Mouse (Mus musculus): ENCODE data around the gene Tbx4. TPM values are rescaled to one million over a fixed set of nuclear protein-coding genes. Genes with fewer than 3 reads are reported as not detected.

The Tbx4 gene
- total RNA-seq, 1 experiment from 2014 or later: not detected

DNA sequence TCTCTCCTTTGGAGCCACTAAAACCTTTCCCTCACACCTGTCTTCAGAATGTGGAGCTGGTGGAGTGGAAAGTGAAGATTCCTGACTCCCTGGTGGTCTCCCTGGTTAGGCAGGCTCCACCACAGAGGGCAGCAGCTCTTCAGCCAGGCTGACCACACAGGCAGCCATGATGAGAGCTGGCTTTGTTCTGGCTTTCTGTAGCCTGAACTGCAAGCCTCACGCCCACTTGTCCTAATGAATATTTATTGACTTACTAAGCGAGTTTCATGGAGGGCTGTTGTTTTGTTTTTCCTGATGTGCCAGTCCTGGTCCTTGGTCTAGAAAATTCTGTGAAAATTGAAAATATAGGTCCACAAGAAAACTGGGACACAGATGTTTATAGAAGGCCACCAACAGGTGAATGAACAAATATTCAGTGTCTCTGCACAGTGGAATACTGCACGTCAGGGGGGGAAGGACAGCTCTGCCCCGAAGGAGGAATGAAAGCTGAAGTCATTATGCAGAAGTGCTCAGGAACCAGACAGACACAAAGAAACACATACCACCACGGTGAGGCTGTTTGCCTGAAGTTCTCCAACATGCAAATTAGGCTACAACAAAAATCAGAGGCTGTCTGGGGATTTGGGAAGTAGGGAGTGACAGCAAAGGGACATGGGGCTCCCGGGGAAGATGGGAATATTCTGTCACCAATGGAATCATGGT is 28.1 kb upstream of the Tbx4 start:
- no peak for DNase-seq

DNA sequence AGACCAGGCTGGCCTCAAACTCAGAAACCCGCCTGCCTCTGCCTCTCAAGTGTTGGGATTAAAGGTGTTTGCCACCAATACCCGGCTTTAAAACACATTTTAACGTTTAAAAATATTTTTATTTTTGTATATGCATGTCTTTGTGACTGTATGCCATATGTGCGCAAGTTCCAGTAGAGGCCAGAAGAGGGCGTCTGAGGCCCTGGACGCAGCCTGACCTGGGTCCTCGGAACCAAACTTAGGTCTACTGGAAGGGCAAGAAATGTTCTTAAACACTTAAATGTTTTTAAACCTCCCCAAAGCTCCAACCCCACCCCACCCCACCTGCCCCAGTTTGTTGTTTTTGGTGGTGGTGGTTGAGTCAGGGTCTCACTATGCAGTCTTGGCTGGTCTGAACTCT is 21.9 kb upstream of the Tbx4 start:
- DNase-seq: no peak

DNA sequence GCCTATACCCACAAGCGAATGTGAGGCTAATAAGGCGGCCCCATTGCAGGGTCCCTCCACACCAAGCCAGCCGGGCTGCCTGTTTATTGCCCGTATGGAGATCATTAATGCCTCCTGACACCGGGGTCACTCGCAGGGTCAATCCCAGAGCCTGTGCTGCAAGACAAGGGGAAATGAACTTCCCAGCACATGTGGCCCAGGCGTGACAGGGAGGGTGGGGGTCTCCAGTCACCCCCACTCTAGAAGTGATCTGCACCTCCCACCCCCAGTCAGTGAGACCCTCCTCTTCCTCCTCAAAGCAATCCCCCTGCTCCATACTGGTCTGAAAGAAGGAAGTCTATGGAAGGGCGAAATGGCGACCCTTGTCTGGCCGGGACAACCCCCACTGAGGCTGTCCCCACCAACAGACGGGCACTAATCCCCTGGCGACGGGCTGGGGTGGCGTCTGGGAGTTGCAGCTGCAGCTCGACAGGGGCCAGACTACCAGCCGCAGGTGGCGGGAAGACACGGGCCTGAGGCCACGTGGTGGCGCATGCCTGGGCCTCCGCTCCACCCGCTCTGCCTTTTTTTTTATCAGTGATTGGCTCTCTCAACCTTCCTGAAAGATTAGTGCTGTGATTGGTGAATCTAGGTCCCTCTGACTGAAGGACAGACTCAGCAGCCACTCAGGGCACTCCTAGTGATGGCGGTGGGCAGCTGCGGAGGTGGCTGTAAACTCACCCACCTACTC is 10.0 kb upstream of the Tbx4 start:
- DNase-seq: no peak

- no peak for DNase-seq
These were observed 1.7 kb upstream of the Tbx4 start for GRCm38 (mm10) chr11:85884498-85884897.

DNA sequence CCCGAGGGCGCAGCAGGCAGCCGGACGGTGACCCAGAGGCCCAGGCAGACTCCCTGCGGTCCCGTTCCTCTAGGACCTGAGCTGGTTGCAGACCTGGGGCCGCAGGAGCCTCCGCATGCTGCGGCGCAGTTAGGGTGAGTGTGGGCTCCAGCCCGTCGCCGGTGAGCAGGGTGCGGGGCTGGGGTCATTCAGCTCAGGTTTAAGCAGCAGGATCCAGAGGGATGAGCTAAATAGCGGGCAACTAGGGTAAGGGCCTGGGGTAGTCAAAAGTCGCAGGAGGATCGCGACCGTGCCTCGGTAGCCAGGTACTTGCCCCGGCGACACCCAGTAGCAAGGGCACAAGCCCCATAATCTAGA is 185 bp downstream of the Tbx4 start:
- DNase-seq: no peak

DNA sequence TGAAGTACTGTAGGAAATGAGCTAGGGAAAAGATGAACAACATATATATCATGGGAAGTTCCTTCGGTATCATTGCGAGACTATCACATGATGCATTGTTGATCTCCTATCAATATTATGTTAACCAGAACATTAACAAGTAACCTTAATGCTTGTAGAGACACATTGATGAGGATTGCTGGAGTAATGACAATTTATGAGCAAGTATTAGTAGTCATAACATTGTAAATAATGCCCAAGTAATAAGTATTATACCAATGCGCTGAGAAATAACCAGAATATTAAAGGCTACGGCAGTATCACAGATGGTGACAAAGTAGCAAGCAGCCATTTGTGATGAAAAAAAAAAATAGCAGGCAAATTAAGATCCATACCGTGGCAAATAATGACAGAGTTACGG is 1.1 kb downstream of the Tbx4 start:
- DNase-seq: no peak

GRCm38 (mm10) chr11:85887801-85888450 is 1.7 kb downstream of the Tbx4 start:
- no peak for DNase-seq

DNA sequence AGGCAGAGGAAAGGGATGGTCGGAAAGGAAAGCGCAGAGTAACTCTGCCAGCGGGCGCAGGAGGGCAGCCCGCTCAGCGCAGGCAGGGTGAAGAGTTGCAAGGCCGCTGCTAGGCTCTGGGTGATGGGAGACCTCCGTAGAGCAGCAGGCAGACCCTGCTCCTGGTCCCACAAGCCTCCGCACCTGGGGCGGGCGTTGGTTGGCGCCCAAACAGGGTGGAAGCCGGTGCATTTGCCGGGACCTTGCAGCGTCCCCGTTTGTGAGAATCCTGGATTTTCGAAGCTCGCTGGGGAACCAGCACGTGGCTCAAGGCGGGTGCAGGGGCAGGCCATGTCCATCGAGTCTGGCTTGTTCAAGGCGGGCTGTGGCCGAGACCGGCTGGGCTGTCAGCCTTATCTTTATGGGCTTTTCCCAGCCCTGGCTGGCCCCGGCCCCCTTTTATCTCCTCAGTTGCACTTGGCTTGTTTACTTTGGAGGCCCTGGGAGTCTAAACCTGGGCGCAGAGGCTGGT is 2.3 kb downstream of the Tbx4 start:
- no peak for DNase-seq

GRCm38 (mm10) chr11:85889056-85889729 is 3.0 kb downstream of the Tbx4 start:
- DNase-seq: no peak

DNA sequence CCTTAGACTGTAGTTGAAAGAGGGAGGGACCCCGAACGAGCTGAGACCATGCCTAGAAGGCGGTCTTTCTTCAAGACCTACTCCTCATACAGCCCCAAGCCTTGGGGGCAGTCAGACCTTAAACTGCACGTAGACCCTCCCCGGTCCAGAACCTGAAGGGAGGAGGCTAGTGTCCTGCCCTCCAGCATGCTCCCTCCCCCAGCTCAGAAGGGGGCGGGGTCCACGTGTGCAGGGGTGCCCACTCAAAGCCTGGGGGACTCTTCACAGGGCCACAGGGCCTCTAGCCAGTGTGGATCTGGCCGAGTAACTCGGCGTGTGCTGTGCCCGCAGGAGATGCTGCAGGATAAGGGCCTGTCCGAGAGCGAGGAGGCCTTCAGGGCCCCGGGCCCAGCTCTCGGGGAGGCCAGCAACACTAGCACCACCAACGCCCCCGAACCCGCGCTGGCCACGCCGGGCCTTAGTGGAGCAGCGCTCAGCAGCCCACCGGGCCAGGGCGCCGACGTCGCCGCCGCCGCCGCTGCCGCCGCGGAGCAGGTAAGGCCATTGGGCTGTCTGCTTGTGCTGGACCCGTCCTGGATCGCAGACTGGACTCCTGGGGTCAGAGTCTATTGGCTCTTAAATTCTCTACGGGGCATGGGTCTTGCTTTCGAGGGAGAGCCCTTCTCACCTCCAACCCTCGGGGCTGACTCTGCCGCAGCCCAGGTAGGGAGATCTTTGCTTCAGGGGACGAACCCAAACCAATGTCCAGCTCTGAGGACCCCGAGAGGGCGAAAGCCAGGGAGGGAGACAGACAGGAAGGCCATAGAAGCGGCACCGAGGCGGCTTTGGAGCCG is 3.7 kb downstream of the Tbx4 start:
- DNase-seq: no peak

DNA sequence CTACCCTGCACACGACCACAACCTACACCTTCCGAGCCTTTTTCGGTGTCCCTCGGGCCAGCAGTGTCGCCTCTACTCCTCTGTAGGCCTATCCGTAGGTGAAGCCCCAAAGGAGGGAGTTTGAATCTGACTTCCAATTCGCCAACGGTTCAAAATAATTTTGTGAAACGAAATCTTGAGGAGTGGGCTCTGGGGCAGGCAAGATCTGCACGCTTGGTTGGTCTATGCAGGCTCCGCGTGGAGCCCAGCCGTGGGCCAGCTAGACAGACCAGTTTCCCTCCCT is 4.3 kb downstream of the Tbx4 start:
- DNase-seq: no peak

DNA sequence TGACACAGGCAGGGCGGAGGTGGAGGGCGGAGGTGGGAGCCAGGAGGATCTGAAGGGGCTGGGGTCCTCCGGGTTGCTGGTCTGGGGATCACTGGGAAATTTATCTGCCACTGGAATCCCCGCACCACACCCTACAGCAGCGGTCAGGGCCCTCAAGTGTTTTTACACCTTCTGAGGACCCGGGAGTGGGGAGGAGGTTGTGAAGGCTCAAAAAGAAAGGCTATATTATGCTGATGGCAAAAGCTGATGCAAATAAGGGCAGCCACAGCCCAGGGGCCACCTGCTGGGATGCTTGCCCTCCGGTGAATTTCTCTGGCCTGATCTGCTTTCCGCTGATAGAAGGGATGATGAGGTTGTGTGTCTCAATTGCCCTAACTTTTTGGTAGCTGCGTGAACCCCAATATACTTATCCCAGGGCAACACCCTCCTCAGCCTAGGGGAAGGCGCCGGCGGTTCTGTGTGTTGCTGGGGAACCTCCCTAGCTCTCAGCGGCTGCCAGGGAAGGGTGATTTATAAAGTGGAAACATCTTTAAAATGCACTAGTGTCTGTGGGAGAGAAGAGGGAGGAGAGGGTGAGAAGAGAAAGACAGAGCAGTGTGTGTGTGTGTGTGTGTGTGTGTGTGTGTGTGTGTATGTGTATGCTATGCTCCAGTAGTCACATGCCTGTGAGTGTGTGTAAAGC is 4.9 kb downstream of the Tbx4 start:
- DNase-seq: no peak

DNA sequence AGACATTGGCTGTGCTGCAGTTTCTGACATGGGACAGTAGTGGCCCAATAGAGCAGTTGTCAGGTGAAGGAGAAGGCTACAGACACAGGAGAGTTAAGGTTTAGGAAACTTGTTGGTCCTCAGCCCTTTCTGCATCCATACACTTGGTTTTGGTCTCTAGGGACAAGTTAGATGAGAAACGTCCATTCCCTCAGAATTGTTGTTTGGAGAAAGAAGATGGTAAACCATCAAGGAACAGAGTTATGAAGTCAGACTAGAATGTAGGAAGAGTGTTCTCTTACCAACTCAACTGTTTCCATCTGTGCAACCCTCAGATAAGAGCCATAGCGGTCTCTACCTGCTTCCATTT is 5.4 kb downstream of the Tbx4 start:
- no peak for DNase-seq

DNA sequence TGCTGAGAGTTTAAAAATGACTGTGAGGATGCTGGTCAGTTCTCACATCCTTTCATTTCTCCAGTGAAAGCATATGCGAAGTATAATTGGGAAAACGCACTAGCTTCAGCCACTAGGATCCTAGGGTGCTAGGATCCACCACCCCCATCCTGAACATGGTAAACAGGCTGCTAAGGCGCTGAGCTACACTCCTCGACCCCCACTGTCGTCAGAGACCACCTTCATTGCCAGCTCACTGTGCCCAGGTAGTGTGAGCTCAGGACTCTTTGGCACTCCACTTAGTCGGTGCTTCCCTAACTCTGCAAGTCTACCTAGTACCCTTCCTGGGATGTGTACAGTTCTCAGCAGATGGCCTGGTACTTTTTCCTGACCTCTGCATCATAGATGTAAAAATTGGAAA is 6.5 kb downstream of the Tbx4 start:
- no peak for DNase-seq

DNA sequence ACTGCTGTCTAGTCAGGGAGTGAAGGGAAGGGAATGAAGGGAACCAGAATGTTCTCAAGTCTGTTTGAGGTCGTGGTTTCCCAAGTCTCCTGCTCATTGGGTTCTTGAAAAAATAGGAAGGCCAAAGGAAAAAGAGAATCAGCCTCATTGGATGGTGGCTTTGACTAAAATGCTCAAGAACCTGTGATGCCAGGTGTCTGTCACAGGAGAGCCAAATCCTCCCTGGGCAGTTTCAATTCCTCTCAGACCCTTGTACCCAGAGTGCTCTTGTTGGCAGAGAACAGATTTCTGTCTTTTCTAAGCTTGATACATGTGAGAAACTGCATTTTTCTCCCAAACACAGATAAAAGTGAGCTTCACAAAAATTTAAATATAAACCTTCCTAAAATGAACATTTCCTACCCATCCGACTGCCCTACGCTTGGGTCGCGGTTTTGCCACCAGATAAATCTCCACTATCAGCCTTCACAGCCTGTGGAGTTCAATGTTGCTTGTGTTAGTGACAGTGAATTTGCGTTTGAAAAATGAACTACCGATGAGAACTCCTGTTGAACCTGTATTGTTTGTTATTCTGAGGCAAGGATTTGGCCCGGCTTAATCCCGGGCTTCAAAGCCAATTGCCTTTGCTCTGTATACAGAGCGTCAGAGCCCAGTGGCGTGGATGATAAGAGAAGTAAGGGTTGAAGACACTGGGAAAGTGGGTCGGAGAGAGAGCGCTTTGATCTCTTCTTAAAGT is 7.3 kb downstream of the Tbx4 start:
- no peak for DNase-seq

DNA sequence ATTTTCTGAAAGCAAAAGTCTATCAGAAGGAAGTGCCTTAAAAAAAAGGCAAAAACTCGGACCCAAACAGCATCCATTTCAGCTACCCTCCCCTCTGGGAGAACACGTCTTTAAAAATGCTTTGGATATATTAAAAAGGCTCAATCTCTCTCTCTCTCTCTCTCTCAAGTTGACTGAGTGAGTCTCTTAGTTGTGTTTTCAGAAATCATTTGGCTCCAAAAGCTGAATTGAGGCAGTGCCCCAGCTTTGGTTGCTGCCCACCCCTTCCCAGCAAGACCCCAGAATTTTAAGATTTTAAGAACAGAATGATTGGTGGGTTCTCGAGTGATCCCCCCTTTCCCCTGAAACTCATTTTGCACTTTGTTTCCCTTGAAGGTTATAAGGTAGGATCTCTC is 7.9 kb downstream of the Tbx4 start:
- DNase-seq: no peak

GRCm38 (mm10) chr11:85894731-85895545 is 8.7 kb downstream of the Tbx4 start:
- DNase-seq: peak; percentile 31

DNA sequence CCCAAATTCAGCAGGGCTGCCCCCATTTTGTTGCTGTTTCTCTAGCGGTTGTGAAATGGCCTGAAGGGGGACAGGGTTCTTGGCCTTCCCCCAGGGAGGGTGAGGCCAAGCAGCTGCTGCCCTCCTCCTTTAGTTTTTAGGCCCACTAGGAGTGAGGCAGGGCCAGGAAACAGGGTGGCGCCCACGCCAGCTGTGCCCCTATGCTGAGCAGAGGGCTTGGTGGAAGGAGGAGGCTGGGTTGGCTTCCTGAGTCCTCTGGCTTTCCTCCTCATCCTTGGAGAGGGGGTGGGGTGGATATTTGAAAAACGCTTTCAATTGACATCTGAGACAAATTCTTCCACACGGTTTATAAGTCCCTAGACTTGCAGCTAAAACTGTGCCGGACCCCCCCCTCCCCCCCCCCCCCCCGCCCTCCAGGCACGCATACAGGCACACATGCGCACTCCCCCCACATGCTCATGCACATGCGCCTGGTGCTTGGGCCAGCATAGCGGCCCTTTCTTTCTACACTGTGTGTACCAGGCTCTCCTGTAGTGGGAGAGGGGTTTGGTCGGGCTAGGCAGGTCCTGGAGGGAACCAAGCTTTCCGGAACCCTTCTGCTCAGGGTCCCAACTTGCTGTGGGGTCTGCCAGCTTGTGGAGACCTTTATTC is 10.2 kb downstream of the Tbx4 start:
- DNase-seq: no peak

DNA sequence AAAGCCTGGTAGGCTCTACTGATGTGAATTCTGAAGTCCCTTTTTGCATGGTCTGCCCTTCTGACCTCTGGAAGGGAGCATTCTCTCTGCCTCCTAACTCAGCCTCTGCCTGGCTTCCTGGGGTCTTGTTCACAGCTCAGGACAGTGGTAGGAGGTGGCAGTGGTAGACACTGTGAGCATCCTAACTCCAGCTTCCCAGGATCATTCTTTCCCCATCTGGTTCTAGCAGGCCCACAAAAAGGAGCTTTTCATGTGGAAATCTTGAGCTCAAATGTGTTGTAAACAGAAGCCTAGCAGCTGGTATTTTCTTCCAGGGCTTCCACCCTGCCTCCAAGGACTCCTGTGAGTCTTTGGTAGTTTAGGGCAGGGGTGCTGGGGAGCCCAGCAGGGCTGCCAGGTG is 14.1 kb downstream of the Tbx4 start:
- no peak for DNase-seq

GRCm38 (mm10) chr11:85909514-85909913 is 23.3 kb downstream of the Tbx4 start:
- no peak for DNase-seq

Measured in adrenal gland, postnatal 25 days (tissue).